Mouse (Mus musculus) testis, adult 2 months (tissue): ENCODE measurements around the gene Anp32e. TPM values are rescaled to one million over a fixed set of nuclear protein-coding genes. Genes with fewer than 3 reads are reported as not detected.

Source experiments
- H3K27ac ChIP-seq: fragments of 200-500 bp; 2 replicates; pipeline ENCODE4 v1.5.1; 2012; ENCODE audit warnings: low read depth, low read length; ENCODE audit not compliant: control insufficient read depth, insufficient read depth
- H3K27me3 ChIP-seq: fragments of 200-500 bp; 2 replicates; pipeline ENCODE4 v1.6.1; 2012; ENCODE audit warnings: mild to moderate bottlenecking, low read length, moderate library complexity; ENCODE audit not compliant: control insufficient read depth, insufficient read depth
- H3K36me3 ChIP-seq: fragments of 200-500 bp; 2 replicates; pipeline ENCODE4 v1.6.1; 2012; ENCODE audit warnings: mild to moderate bottlenecking, low read length; ENCODE audit not compliant: control insufficient read depth, insufficient read depth
- H3K4me1 ChIP-seq: fragments of 200-500 bp; 2 replicates; pipeline ENCODE4 v1.6.1; 2012; ENCODE audit warnings: low read length; ENCODE audit not compliant: control insufficient read depth, insufficient read depth
- H3K4me3 ChIP-seq: fragments of 200-500 bp; 2 replicates; pipeline ENCODE4 v1.5.1; 2012; ENCODE audit warnings: low read depth, mild to moderate bottlenecking, low read length, moderate library complexity, mixed read lengths; ENCODE audit not compliant: control insufficient read depth
- CTCF ChIP-seq: fragments of 200-500 bp; IDR thresholded peaks from 2 replicates; pipeline ENCODE4 v1.5.1; 2012; ENCODE audit warnings: low read depth, mild to moderate bottlenecking, inconsistent platforms, low read length, moderate library complexity; ENCODE audit not compliant: control insufficient read depth, insufficient read depth, insufficient replicate concordance
- POLR2A ChIP-seq: fragments of 200-500 bp; IDR thresholded peaks from 2 replicates; pipeline ENCODE4 v1.6.1; 2012; ENCODE audit warnings: low read depth, mild to moderate bottlenecking, inconsistent platforms, low read length, moderate library complexity; ENCODE audit not compliant: control insufficient read depth
- polyA plus RNA-seq: library from polyadenylated mRNA; depleted of rRNA; stranded (reverse); fragments of >200 nt; gene quantifications from 2 replicates; pipeline ENCODE4 v1.2.3, GENCODE M21; 2012

The Anp32e gene
- polyA plus RNA-seq, 1 experiment, result 6.0 TPM

DNA sequence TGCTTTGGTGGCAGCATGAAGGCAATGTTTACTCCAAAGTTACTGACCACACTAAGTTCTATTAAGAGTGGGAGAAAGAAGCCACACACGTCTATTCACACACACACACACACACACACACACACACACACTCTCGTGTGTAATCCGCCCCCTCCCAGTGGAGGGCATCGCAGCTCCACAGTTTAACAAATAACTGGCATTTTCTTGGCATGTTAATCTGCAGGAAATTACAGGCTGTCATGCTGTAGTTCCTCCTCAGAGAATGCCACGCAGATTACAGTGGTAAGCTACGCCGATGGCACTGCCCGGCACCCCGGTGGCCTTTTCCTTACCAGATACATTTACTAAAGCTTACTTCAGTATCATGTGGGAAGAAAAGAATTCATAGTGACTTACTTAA is 49.2 kb downstream of the Anp32e start:
- no peak for TF ChIP-seq POLR2A
- no peak for TF ChIP-seq CTCF
- no peak overlapping the region for H3K4me3 ChIP-seq
- no peak overlapping the region for H3K27ac ChIP-seq

GRCm38 (mm10) chr3:95980276-95980970 is 51.4 kb downstream of the Anp32e start:
- TF ChIP-seq POLR2A (no peak), CTCF (no peak)
- no peaks in the 10 kb centered on the region for H3K27me3 ChIP-seq
- H3K36me3 ChIP-seq, result no peaks in the 10 kb centered on the region

More for the DNA sequence above, 49.2 kb downstream of the Anp32e start:
- Histone ChIP-seq H3K4me1 (no peaks in the 10 kb centered on the region; the same call in 1 of the 2 replicates), H3K36me3 (no peaks in the 10 kb centered on the region), H3K27me3 (no peaks in the 10 kb centered on the region)

DNA sequence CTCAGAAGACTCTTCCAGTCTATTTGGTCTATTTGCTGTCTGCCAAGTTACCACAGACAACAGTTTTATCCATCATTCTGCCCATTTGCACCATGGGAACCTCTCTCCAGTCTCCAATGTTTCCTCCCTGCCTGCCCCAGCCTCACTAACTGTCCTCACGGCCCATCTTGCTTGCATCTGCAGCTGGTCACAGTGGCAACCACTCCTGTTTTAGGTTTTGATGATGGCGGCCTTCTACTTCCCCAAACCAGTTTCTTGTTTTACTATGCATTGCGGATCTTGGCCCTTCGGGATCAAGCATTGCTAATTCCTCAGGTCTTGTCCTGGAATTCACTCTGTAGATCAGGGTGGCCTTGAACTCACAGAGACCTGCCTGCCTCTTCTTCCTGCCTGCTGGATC is 53.1 kb downstream of the Anp32e start:
- no peak overlapping the region for H3K27ac ChIP-seq
- peaks cover 14% of the 10 kb centered on the region for H3K4me1 ChIP-seq
- no peaks in the 10 kb centered on the region for H3K27me3 ChIP-seq
- H3K36me3 ChIP-seq, result no peaks in the 10 kb centered on the region
- H3K4me3 ChIP-seq, result no peak overlapping the region
- TF ChIP-seq CTCF (no peak), POLR2A (no peak)

More at GRCm38 (mm10) chr3:95980276-95980970, 51.4 kb downstream of the Anp32e start:
- Histone ChIP-seq H3K4me3 (no peak overlapping the region), H3K4me1 (peaks cover under 1% of the 10 kb centered on the region), H3K27ac (no peak overlapping the region)

GRCm38 (mm10) chr3:95985209-95986000 is 56.4 kb downstream of the Anp32e start:
- Histone ChIP-seq H3K27me3 (no peaks in the 10 kb centered on the region), H3K4me1 (peaks cover 14% of the 10 kb centered on the region), H3K36me3 (no peaks in the 10 kb centered on the region), H3K27ac (peak overlapping the region; percentile 71), H3K4me3 (no peak overlapping the region)
- TF ChIP-seq CTCF, result no peak
- peak; percentile 31; the same call in 1 of the 2 replicates for TF ChIP-seq POLR2A

- H3K27ac ChIP-seq, result peak overlapping the region; percentile 71
- no peaks in the 10 kb centered on the region for H3K27me3 ChIP-seq
- peaks cover 14% of the 10 kb centered on the region for H3K4me1 ChIP-seq
- H3K4me3 ChIP-seq, result peak overlapping the region; percentile 41
- H3K36me3 ChIP-seq, result no peaks in the 10 kb centered on the region
- no peak; the same call in 1 of the 2 replicates for TF ChIP-seq POLR2A
- TF ChIP-seq CTCF, result no peak
Observed at GRCm38 (mm10) chr3:95986001-95986622, 57.1 kb downstream of the Anp32e start.

GRCm38 (mm10) chr3:95986984-95987383 is 57.9 kb downstream of the Anp32e start:
- Histone ChIP-seq H3K27me3 (no peaks in the 10 kb centered on the region), H3K4me3 (no peak overlapping the region), H3K36me3 (no peaks in the 10 kb centered on the region), H3K27ac (no peak overlapping the region), H3K4me1 (peaks cover 14% of the 10 kb centered on the region)
- TF ChIP-seq CTCF, result no peak
- no peak for TF ChIP-seq POLR2A
